Comparison of ENCODE assay signal across 9 mouse cellular contexts in the genomic region with DNA sequence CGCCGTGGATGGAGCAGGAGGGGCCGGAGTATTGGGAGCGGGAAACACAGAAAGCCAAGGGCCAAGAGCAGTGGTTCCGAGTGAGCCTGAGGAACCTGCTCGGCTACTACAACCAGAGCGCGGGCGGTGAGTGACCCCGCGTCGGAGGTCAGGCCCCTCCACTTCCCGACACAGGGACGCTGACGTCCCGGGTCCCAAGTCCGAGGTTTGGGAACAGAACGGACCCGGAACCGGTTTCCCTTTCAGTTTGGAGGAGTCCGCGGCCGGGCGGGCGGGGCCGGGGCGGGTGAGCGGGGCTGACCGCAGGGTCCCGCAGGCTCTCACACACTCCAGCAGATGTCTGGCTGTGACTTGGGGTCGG. TPM values are rescaled to one million over a fixed set of nuclear protein-coding genes. Genes with fewer than 3 reads are reported as not detected.
A peak's percentile ranks its signal among the peaks of the same experiment; 100 is the strongest.
DNase-seq lines count a peak whose midpoint lies in the region; ATAC-seq and TF ChIP-seq lines count a peak whose summit lies in the region.
"Had no signal": no experiment of that assay in that cellular context is flagged by ENCODE, and none has a peak within 500 bp of the region (broad histone marks: within the 10 kb centered on the region; RNA-seq: fewer than 3 reads in every experiment).

No protein-coding gene starts in this region.

- peak overlapping the region; percentile 76 for H3K4me3 ChIP-seq in kidney, embryonic 15.5 days (replicated peaks)
- peak overlapping the region; percentile 56 for H3K4me3 ChIP-seq in embryonic fibroblast, embryonic 13.5 days (ENCODE audit: insufficient read depth, low read length)
- peak overlapping the region; percentile 70 for H3K4me3 ChIP-seq in kidney, embryonic 16.5 days (ENCODE audit: low read length)
- H3K4me3 ChIP-seq in midbrain, embryonic 14.5 days (replicated peaks; ENCODE audit: low read depth, low read length): peak overlapping the region; percentile 59

- H3K9me3 ChIP-seq in kidney, embryonic 15.5 days (replicated peaks): no peaks in the 10 kb centered on the region
- H3K9me3 ChIP-seq in kidney, embryonic 16.5 days (ENCODE audit: low read length): no peaks in the 10 kb centered on the region
- no peaks in the 10 kb centered on the region for H3K9me3 ChIP-seq in midbrain, embryonic 14.5 days (ENCODE audit: control insufficient read depth, low read length)

- H3K27ac ChIP-seq in kidney, embryonic 15.5 days: no peak overlapping the region
- H3K27ac ChIP-seq in embryonic fibroblast, embryonic 13.5 days (ENCODE audit: insufficient read depth, low read length): no peak overlapping the region
- no peak overlapping the region for H3K27ac ChIP-seq in kidney, embryonic 16.5 days (ENCODE audit: low read length)
- H3K27ac ChIP-seq in midbrain, embryonic 14.5 days (replicated peaks; ENCODE audit: low read depth, low read length): no peak overlapping the region

- H3K4me2 ChIP-seq in kidney, embryonic 15.5 days: peak overlapping the region; percentile 100
- peak overlapping the region; percentile 100 for H3K4me2 ChIP-seq in kidney, embryonic 16.5 days (replicated peaks; ENCODE audit: low read depth, low read length)
- H3K4me2 ChIP-seq in midbrain, embryonic 14.5 days (ENCODE audit: low read length): peak overlapping the region; percentile 88

- no peak for TF ChIP-seq POLR2A in embryonic fibroblast, embryonic 13.5 days (IDR thresholded peaks at IDR 0.05; ENCODE audit: low read depth, low read length)

- H3K4me1 ChIP-seq in kidney, embryonic 15.5 days: peaks cover 16% of the 10 kb centered on the region
- no peaks in the 10 kb centered on the region for H3K4me1 ChIP-seq in embryonic fibroblast, embryonic 13.5 days (ENCODE audit: control insufficient read depth, insufficient read depth, low read length)
- peaks cover 4% of the 10 kb centered on the region; the same call in 1 of the 2 replicates for H3K4me1 ChIP-seq in kidney, embryonic 16.5 days (ENCODE audit: insufficient read depth, low read length)
- no peaks in the 10 kb centered on the region for H3K4me1 ChIP-seq in midbrain, embryonic 14.5 days (ENCODE audit: control insufficient read depth, insufficient read depth, low read length)

- intact Hi-C loops in left cerebral cortex, postnatal 14 days (cut with DNase I): no loop called here

- under 1% methylated on average over 29 of the region's 31 CpGs for WGBS in kidney, embryonic 15.5 days
- 2% methylated on average over 31 of the region's 31 CpGs for WGBS in kidney, embryonic 16.5 days
- WGBS in midbrain, embryonic 14.5 days: 1% methylated on average over 31 of the region's 31 CpGs

- no peaks in the 10 kb centered on the region for H3K36me3 ChIP-seq in kidney, embryonic 15.5 days
- H3K36me3 ChIP-seq in kidney, embryonic 16.5 days (ENCODE audit: insufficient read depth, low read length): no peaks in the 10 kb centered on the region
- no peaks in the 10 kb centered on the region for H3K36me3 ChIP-seq in midbrain, embryonic 14.5 days (ENCODE audit: control insufficient read depth, insufficient read depth, low read length)

- no peak for TF ChIP-seq CTCF in embryonic fibroblast, embryonic 13.5 days (IDR thresholded peaks at IDR 0.05; ENCODE audit: borderline replicate concordance, insufficient read depth, low read length)

- peak overlapping the region; percentile 65 for H3K9ac ChIP-seq in kidney, embryonic 15.5 days
- peak overlapping the region; percentile 73 for H3K9ac ChIP-seq in kidney, embryonic 16.5 days (replicated peaks; ENCODE audit: low read length)
- H3K9ac ChIP-seq in midbrain, embryonic 14.5 days (replicated peaks; ENCODE audit: low read length): peak overlapping the region; percentile 66

- H3K27me3 ChIP-seq in kidney, embryonic 15.5 days: peaks cover 70% of the 10 kb centered on the region
- peaks cover 21% of the 10 kb centered on the region; the same call in 1 of the 2 replicates for H3K27me3 ChIP-seq in kidney, embryonic 16.5 days (ENCODE audit: insufficient read depth, low read length)
- peaks cover 4% of the 10 kb centered on the region; the same call in 1 of the 2 replicates for H3K27me3 ChIP-seq in midbrain, embryonic 14.5 days (ENCODE audit: control insufficient read depth, insufficient read depth, low read length)

- ATAC-seq in kidney, embryonic 15.5 days (replicated peaks; ENCODE audit: low FRiP score): peak; percentile 58
- ATAC-seq in kidney, embryonic 16.5 days (ENCODE audit: low FRiP score, low TSS enrichment): peak; percentile 55
- 0 out of 2 replicates have a peak, but pooled peaks have one; percentile 21 for ATAC-seq in midbrain, embryonic 14.5 days (ENCODE audit: low FRiP score, low TSS enrichment)

- no peak for DNase-seq in kidney, adult 8-10 months
- no peak for DNase-seq in midbrain, embryonic 14.5 days
- DNase-seq in left cerebral cortex, postnatal 14 days (ENCODE audit: low spot score in 2 of 2): no peak
- DNase-seq in left cerebral cortex, adult 9 months (ENCODE audit: low spot score in 2 of 2): no peak
- no peak for DNase-seq in left cerebral cortex, adult 11 months (ENCODE audit: low spot score)

RNA-seq across cellular contexts. Expression of gene H2-D1, which starts 1.0 kb away (rescaled TPM):
- 64.5 and 66.1 TPM in 2 replicates for polyA plus RNA-seq in kidney, embryonic 15.5 days (2015; fragmentation: Nextera tagmentation; extraction: Ambion mirVana)
- 98.1 and 108 TPM in 2 replicates for polyA plus RNA-seq in embryonic fibroblast, embryonic 13.5 days (2011; ENCODE audit: insufficient read length, low read depth, missing spikeins)
- polyA plus RNA-seq in kidney, embryonic 16.5 days (2015; fragmentation: Nextera tagmentation; extraction: Ambion mirVana): 73.6 and 87.2 TPM in 2 replicates
- 68.5 and 74.3 TPM in 2 replicates for polyA plus RNA-seq in midbrain, embryonic 14.5 days (2014; fragmentation: Nextera tagmentation; extraction: Ambion mirVana)
- 10 to 100 TPM; 18.1 to 18.5 TPM for total RNA-seq in left cerebral cortex, postnatal 14 days (2021)

RNA-seq across cellular contexts. Expression of gene Ddx39b, which starts 22.0 kb away (rescaled TPM):
- polyA plus RNA-seq in kidney, embryonic 15.5 days (2015; fragmentation: Nextera tagmentation; extraction: Ambion mirVana): 531 and 538 TPM in 2 replicates
- polyA plus RNA-seq in embryonic fibroblast, embryonic 13.5 days (2011; ENCODE audit: insufficient read length, low read depth, missing spikeins): 182 and 227 TPM in 2 replicates
- 553 and 556 TPM in 2 replicates for polyA plus RNA-seq in kidney, embryonic 16.5 days (2015; fragmentation: Nextera tagmentation; extraction: Ambion mirVana)
- 386 and 390 TPM in 2 replicates for polyA plus RNA-seq in midbrain, embryonic 14.5 days (2014; fragmentation: Nextera tagmentation; extraction: Ambion mirVana)
- 100 to 1,000 TPM; 221 to 230 TPM for total RNA-seq in left cerebral cortex, postnatal 14 days (2021)

RNA-seq across cellular contexts. Expression of gene Nfkbil1, which starts 27.9 kb away (rescaled TPM):
- polyA plus RNA-seq in kidney, embryonic 15.5 days (2015; fragmentation: Nextera tagmentation; extraction: Ambion mirVana): 11.3 and 12.4 TPM in 2 replicates
- 7.9 and 10.1 TPM in 2 replicates for polyA plus RNA-seq in embryonic fibroblast, embryonic 13.5 days (2011; ENCODE audit: insufficient read length, low read depth, missing spikeins)
- 11.6 TPM in 2 replicates for polyA plus RNA-seq in kidney, embryonic 16.5 days (2015; fragmentation: Nextera tagmentation; extraction: Ambion mirVana)
- 3.8 and 7.3 TPM in 2 replicates for polyA plus RNA-seq in midbrain, embryonic 14.5 days (2014; fragmentation: Nextera tagmentation; extraction: Ambion mirVana)
- 10 to 100 TPM; 12.2 to 14.3 TPM for total RNA-seq in left cerebral cortex, postnatal 14 days (2021)

RNA-seq across cellular contexts. Expression of gene Atp6v1g2, which starts 30.0 kb away (rescaled TPM):
- polyA plus RNA-seq in kidney, embryonic 15.5 days (2015; fragmentation: Nextera tagmentation; extraction: Ambion mirVana): 6.2 and 6.4 TPM in 2 replicates
- 2.0 and 3.7 TPM in 2 replicates for polyA plus RNA-seq in embryonic fibroblast, embryonic 13.5 days (2011; ENCODE audit: insufficient read length, low read depth, missing spikeins)
- polyA plus RNA-seq in kidney, embryonic 16.5 days (2015; fragmentation: Nextera tagmentation; extraction: Ambion mirVana): 5.8 and 8.5 TPM in 2 replicates
- 78.1 and 99.0 TPM in 2 replicates for polyA plus RNA-seq in midbrain, embryonic 14.5 days (2014; fragmentation: Nextera tagmentation; extraction: Ambion mirVana)
- 100 to 1,000 TPM; 454 to 455 TPM for total RNA-seq in left cerebral cortex, postnatal 14 days (2021)

RNA-seq across cellular contexts. Expression of gene Gm16181, which starts 42.9 kb away (rescaled TPM):
- polyA plus RNA-seq in kidney, embryonic 15.5 days (2015; fragmentation: Nextera tagmentation; extraction: Ambion mirVana): 0.65 and 0.69 TPM in 2 replicates
- not detected in 2 replicates for polyA plus RNA-seq in embryonic fibroblast, embryonic 13.5 days (2011; ENCODE audit: insufficient read length, low read depth, missing spikeins)
- 0.56 and 0.62 TPM in 2 replicates for polyA plus RNA-seq in kidney, embryonic 16.5 days (2015; fragmentation: Nextera tagmentation; extraction: Ambion mirVana)
- polyA plus RNA-seq in midbrain, embryonic 14.5 days (2014; fragmentation: Nextera tagmentation; extraction: Ambion mirVana): not detected in 2 replicates
- total RNA-seq in left cerebral cortex, postnatal 14 days (2021): not detected
- polyA plus RNA-seq: brain, embryonic 14.5 days had no signal
